Mouse (Mus musculus) stomach, postnatal 0 days (tissue): ENCODE data around the gene Zfp593.

ENCODE experiments used
- CTCF ChIP-seq: IDR thresholded peaks from 2 replicates; pipeline ENCODE4 v1.5.1; 2016; ENCODE audit warnings: antibody characterized with exemption, low read depth, mild to moderate bottlenecking, moderate library complexity
- EP300 ChIP-seq: optimal IDR thresholded peaks from 2 replicates; pipeline ENCODE3; 2016; ENCODE audit warnings: antibody characterized with exemption

DNA sequence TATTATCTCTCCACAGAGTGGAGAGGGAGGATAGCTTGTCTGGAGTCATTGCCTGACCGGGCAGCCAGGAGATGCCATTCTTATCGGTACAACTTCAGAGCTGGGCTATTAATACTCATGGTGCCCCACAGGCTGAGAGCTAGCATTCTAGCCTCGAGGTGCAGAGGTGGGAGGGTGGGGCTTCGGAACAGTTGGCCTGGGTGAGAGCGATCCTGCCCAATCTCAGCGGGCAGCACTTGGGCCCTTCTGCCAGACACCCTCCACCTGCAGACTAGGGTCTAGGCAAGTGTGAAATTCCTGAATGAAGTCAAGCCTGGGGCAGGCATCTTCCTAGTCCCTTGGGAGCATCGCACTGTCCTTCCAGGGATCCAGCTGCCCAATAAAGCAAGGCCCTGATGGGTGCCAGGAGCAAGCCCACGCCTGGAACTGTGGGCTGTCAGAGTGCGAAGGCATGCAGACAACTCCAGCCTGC, 48.3 kb upstream of the Zfp593 start:
- no peak for TF ChIP-seq CTCF
- no peak for TF ChIP-seq EP300
